Mouse (Mus musculus): ENCODE measurements around the gene Gm5416. TPM values are rescaled to one million over a fixed set of nuclear protein-coding genes. Genes with fewer than 3 reads are reported as not detected.
"Not testable (repeated sequence)": the region's sequence is repeated elsewhere in the genome, so short reads cannot be mapped to it uniquely, and the experiment has no call there.

Gm5416 gene
- not detected for total RNA-seq (2021)

GRCm38 (mm10) chr16:36209967-36210453 is at the start of gene Gm5416:
Gm5416 (plus strand) TSS chr16:36210403.
- DNase-seq, result no peak
- intact Hi-C loops (cut with DNase I), result no loop called here

GRCm38 (mm10) chr16:36167841-36168240 is 42.4 kb upstream of the Gm5416 start:
- DNase-seq; intact Hi-C loops (cut with DNase I): not testable (repeated sequence)

- no peak for DNase-seq
- intact Hi-C loops (cut with DNase I), result no loop called here
Observed at GRCm38 (mm10) chr16:36176108-36176507, 34.1 kb upstream of the Gm5416 start.

- no peak for DNase-seq
Observed at GRCm38 (mm10) chr16:36179910-36180309, 30.3 kb upstream of the Gm5416 start.

GRCm38 (mm10) chr16:36183912-36184311 is 26.3 kb upstream of the Gm5416 start, which contains the start of gene Gm5483:
Gm5483 (plus strand) TSS chr16:36184212.
- DNase-seq; intact Hi-C loops (cut with DNase I): not testable (repeated sequence)

More at GRCm38 (mm10) chr16:36179910-36180309, 30.3 kb upstream of the Gm5416 start:
- intact Hi-C loops (cut with DNase I), result no loop called here

GRCm38 (mm10) chr16:36199226-36199625 is 11.0 kb upstream of the Gm5416 start:
- intact Hi-C loops (cut with DNase I), result no loop called here
- no peak for DNase-seq

- intact Hi-C loops (cut with DNase I), result no loop called here
- no peak for DNase-seq
Observed at GRCm38 (mm10) chr16:36203846-36204245, 6.4 kb upstream of the Gm5416 start.

- intact Hi-C loops (cut with DNase I); DNase-seq: not testable (repeated sequence)
Observed at GRCm38 (mm10) chr16:36205684-36206083, 4.5 kb upstream of the Gm5416 start.

GRCm38 (mm10) chr16:36221168-36221567 is 11.0 kb downstream of the Gm5416 start, which contains the start of gene 2010005H15Rik:
2010005H15Rik (plus strand) TSS chr16:36221468.
- intact Hi-C loops (cut with DNase I); DNase-seq: not testable (repeated sequence)

GRCm38 (mm10) chr16:36260585-36260984 is 50.4 kb downstream of the Gm5416 start:
- intact Hi-C loops (cut with DNase I); DNase-seq: not testable (repeated sequence)

Other genes with a start within 250 kb of the Gm5416 start
- gene Kpna1, start 231.7 kb upstream of the Gm5416 start, total RNA-seq (2021), result 100 to 1,000 TPM in 1 of 2 experiments, 10 to 100 TPM in 1; 96.9 to 104 TPM
- 1 to 10 TPM; 4.4 to 5.6 TPM for gene Wdr5b, start 169.2 kb upstream of the Gm5416 start, total RNA-seq (2021)
- 100 to 1,000 TPM; 205 to 214 TPM for gene Fam162a, start 138.8 kb upstream of the Gm5416 start, total RNA-seq (2021)
- 10 to 100 TPM; 41.8 to 42.6 TPM for gene Ccdc58, start 138.7 kb upstream of the Gm5416 start, total RNA-seq (2021)
- not detected for gene Csta1, start 79.2 kb upstream of the Gm5416 start, total RNA-seq (2021)
- gene Stfa2l1, start 53.6 kb upstream of the Gm5416 start, total RNA-seq (2021), result 1 to 10 TPM; 1.5 TPM
- 1 to 10 TPM; 1.3 to 1.6 TPM for gene Gm5483, start 26.2 kb upstream of the Gm5416 start, total RNA-seq (2021)
- not detected for gene 2010005H15Rik, start 11.1 kb downstream of the Gm5416 start, total RNA-seq (2021)
- 1 to 10 TPM; 1.3 to 2.9 TPM for gene Stfa1, start 66.5 kb downstream of the Gm5416 start, total RNA-seq (2021)
- not detected for gene BC117090, start 123.9 kb downstream of the Gm5416 start, total RNA-seq (2021)
- 1 to 10 TPM in 1 of 2 experiments, not detected in 1; 1.7 TPM for gene BC100530, start 157.3 kb downstream of the Gm5416 start, total RNA-seq (2021)
- under 1 TPM in 1 of 2 experiments, not detected in 1; 0.84 TPM for gene Stfa2, start 198.1 kb downstream of the Gm5416 start, total RNA-seq (2021)
- 1 to 10 TPM in 1 of 2 experiments, not detected in 1; 1.0 TPM for gene Stfa3, start 245.0 kb downstream of the Gm5416 start, total RNA-seq (2021)

All from heart, postnatal 10 days (tissue).